Mouse (Mus musculus) midbrain, embryonic 11.5 days (tissue): ENCODE measurements around the gene Mbnl1. TPM values are rescaled to one million over a fixed set of nuclear protein-coding genes. Genes with fewer than 3 reads are reported as not detected.

Experiments used
- ATAC-seq: fragments of 200-750 bp; cut with Nextera tagmentation; 2 replicates; pipeline ENCODE4 v1.8.0; 2017; ENCODE audit warnings: moderate TSS enrichment, moderate library complexity; ENCODE audit not compliant: low FRiP score
- DNase-seq: peaks from one replicate; pipeline ENCODE4 v3.0.0; 2015; ENCODE audit warnings: low spot score; ENCODE audit errors: missing footprints
- H3K27ac ChIP-seq: fragments of 300-500 bp; sonication (generic); 2 replicates; pipeline ENCODE4 v1.5.1; 2014; ENCODE audit warnings: low read depth, low read length
- H3K27me3 ChIP-seq: fragments of 300-500 bp; sonication (generic); 2 replicates; pipeline ENCODE4 v1.6.1; 2014; ENCODE audit warnings: mild to moderate bottlenecking, low read length, moderate library complexity, mixed read lengths; ENCODE audit not compliant: control insufficient read depth, insufficient read depth
- H3K36me3 ChIP-seq: fragments of 300-500 bp; sonication (generic); 2 replicates; pipeline ENCODE4 v1.6.1; 2014; ENCODE audit warnings: mild to moderate bottlenecking, low read length, moderate library complexity, mixed read lengths; ENCODE audit not compliant: control insufficient read depth, insufficient read depth
- H3K4me1 ChIP-seq: fragments of 300-500 bp; sonication (generic); 2 replicates; pipeline ENCODE4 v1.6.1; 2014; ENCODE audit warnings: low read length; ENCODE audit not compliant: control insufficient read depth, insufficient read depth
- H3K4me2 ChIP-seq: fragments of 300-500 bp; sonication (generic); 2 replicates; pipeline ENCODE4 v1.6.1; 2014; ENCODE audit warnings: mild to moderate bottlenecking, moderate library complexity
- H3K4me3 ChIP-seq: fragments of 300-500 bp; sonication (generic); 2 replicates; pipeline ENCODE4 v1.5.1; 2014; ENCODE audit warnings: low read depth, low read length
- H3K9ac ChIP-seq: fragments of 300-500 bp; sonication (generic); 2 replicates; pipeline ENCODE4 v1.6.1; 2014; ENCODE audit warnings: low read length
- H3K9me3 ChIP-seq: fragments of 300-500 bp; sonication (generic); 2 replicates; pipeline ENCODE4 v1.6.1; 2016; ENCODE audit warnings: low read length; ENCODE audit not compliant: control insufficient read depth
- WGBS: fragments of 180-500 bp; shearing (Covaris S2); extraction: QIAGEN DNeasy Blood & Tissue Kit; methylation state at CpG from one replicate; pipeline ENCODE4 v1.1.7; 2014; 5-methylcytosine and 5-hydroxymethylcytosine counted together
- polyA plus RNA-seq: library from polyadenylated mRNA; unstranded; fragments of >200 nt; fragmentation: Nextera tagmentation; extraction: Ambion mirVana; gene quantifications from 2 replicates; pipeline ENCODE4 v1.2.1, GENCODE M21; 2014

Gene Mbnl1
- polyA plus RNA-seq, 1 experiment from 2014 or later: 36.2 TPM

- H3K4me1 ChIP-seq: 0 out of 2 replicates have a peak, but pooled peaks cover 2% of the 10 kb centered on the region
- WGBS: 89% methylated on average over 2 of the region's 2 CpGs
- ATAC-seq: no peak
These were observed 35.3 kb downstream of the Mbnl1 start for GRCm38 (mm10) chr3:60507979-60508378.

GRCm38 (mm10) chr3:60511197-60511596, 38.6 kb downstream of the Mbnl1 start:
- no peak overlapping the region for H3K27ac ChIP-seq
- H3K9ac ChIP-seq: no peak overlapping the region
- no peak overlapping the region for H3K4me3 ChIP-seq
- no peaks in the 10 kb centered on the region for H3K9me3 ChIP-seq
- H3K27me3 ChIP-seq: 0 out of 2 replicates have a peak, but pooled peaks cover 2% of the 10 kb centered on the region
- WGBS: 91% methylated on average over 3 of the region's 3 CpGs
- DNase-seq (no peak), ATAC-seq (no peak)
- no peaks in the 10 kb centered on the region for H3K36me3 ChIP-seq
- no peak overlapping the region for H3K4me2 ChIP-seq
- peaks cover 2% of the 10 kb centered on the region; the same call in 1 of the 2 replicates for H3K4me1 ChIP-seq

More at GRCm38 (mm10) chr3:60507979-60508378, 35.3 kb downstream of the Mbnl1 start:
- Histone ChIP-seq H3K9ac (no peak overlapping the region), H3K27ac (no peak overlapping the region), H3K4me2 (no peak overlapping the region), H3K27me3 (no peaks in the 10 kb centered on the region), H3K9me3 (no peaks in the 10 kb centered on the region), H3K4me3 (no peak overlapping the region), H3K36me3 (no peaks in the 10 kb centered on the region)
- peak; percentile 57 for DNase-seq

DNA sequence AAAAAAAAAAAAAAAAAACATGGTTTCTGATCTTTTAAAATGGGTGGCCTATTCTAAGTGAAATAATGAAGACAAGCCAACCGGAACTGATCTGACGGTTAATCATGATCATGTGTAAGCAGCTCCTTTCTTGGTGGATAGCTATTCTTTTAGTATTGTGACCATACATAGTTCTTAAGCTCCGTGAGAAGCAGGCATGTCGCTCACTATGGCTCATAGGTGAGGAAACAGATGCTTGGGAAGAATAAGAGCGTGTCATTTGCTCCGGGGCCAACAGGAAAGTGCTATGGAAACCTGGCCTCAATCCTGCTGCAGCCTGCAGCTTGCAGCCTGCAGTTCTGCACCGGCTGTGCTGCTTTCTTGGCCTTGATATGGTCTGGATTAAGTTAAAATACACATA, 40.7 kb downstream of the Mbnl1 start:
- no peaks in the 10 kb centered on the region for H3K9me3 ChIP-seq
- no peak overlapping the region for H3K27ac ChIP-seq
- H3K27me3 ChIP-seq: 0 out of 2 replicates have a peak, but pooled peaks cover 2% of the 10 kb centered on the region
- H3K36me3 ChIP-seq: no peaks in the 10 kb centered on the region
- no peak overlapping the region for H3K9ac ChIP-seq
- H3K4me2 ChIP-seq: no peak overlapping the region
- ATAC-seq (peak; percentile 65), DNase-seq (no peak)
- peaks cover 2% of the 10 kb centered on the region; the same call in 1 of the 2 replicates for H3K4me1 ChIP-seq
- WGBS: 32% methylated on average over 7 of the region's 7 CpGs
- H3K4me3 ChIP-seq: no peak overlapping the region

- no peak overlapping the region for H3K4me2 ChIP-seq
- H3K27ac ChIP-seq: no peak overlapping the region
These were observed 41.1 kb downstream of the Mbnl1 start for GRCm38 (mm10) chr3:60513746-60514145.

GRCm38 (mm10) chr3:60515430-60515829, 42.8 kb downstream of the Mbnl1 start:
- no peak overlapping the region for H3K27ac ChIP-seq
- ATAC-seq: no peak

More at GRCm38 (mm10) chr3:60513746-60514145, 41.1 kb downstream of the Mbnl1 start:
- ATAC-seq (peak; percentile 27; the same call in 1 of the 2 replicates), DNase-seq (no peak)
- H3K9ac ChIP-seq: no peak overlapping the region
- WGBS: 85% methylated on average over 2 of the region's 2 CpGs
- peaks cover 2% of the 10 kb centered on the region; the same call in 1 of the 2 replicates for H3K4me1 ChIP-seq
- no peaks in the 10 kb centered on the region for H3K36me3 ChIP-seq
- 0 out of 2 replicates have a peak, but pooled peaks cover 2% of the 10 kb centered on the region for H3K27me3 ChIP-seq
- H3K4me3 ChIP-seq: no peak overlapping the region
- no peaks in the 10 kb centered on the region for H3K9me3 ChIP-seq

GRCm38 (mm10) chr3:60516054-60516674, 43.5 kb downstream of the Mbnl1 start:
- 38% methylated on average over 12 of the region's 12 CpGs for WGBS
- no peaks in the 10 kb centered on the region for H3K36me3 ChIP-seq
- DNase-seq: peak; percentile 85
- H3K4me1 ChIP-seq: peaks cover 2% of the 10 kb centered on the region; the same call in 1 of the 2 replicates
- H3K4me2 ChIP-seq: no peak overlapping the region
- no peak overlapping the region for H3K9ac ChIP-seq
- 0 out of 2 replicates have a peak, but pooled peaks cover 2% of the 10 kb centered on the region for H3K27me3 ChIP-seq
- no peak overlapping the region for H3K4me3 ChIP-seq
- H3K9me3 ChIP-seq: no peaks in the 10 kb centered on the region
- ATAC-seq: no peak
- no peak overlapping the region for H3K27ac ChIP-seq

More at GRCm38 (mm10) chr3:60515430-60515829, 42.8 kb downstream of the Mbnl1 start:
- no peak overlapping the region for H3K4me2 ChIP-seq
- H3K27me3 ChIP-seq: 0 out of 2 replicates have a peak, but pooled peaks cover 2% of the 10 kb centered on the region
- H3K36me3 ChIP-seq: no peaks in the 10 kb centered on the region
- no peak for DNase-seq
- no peak overlapping the region for H3K4me3 ChIP-seq
- H3K4me1 ChIP-seq: peaks cover 2% of the 10 kb centered on the region; the same call in 1 of the 2 replicates
- no peak overlapping the region for H3K9ac ChIP-seq
- H3K9me3 ChIP-seq: no peaks in the 10 kb centered on the region

GRCm38 (mm10) chr3:60517234-60517787, 44.7 kb downstream of the Mbnl1 start:
- DNase-seq (no peak), ATAC-seq (no peak)
- H3K4me3 ChIP-seq: no peak overlapping the region
- no peak overlapping the region for H3K4me2 ChIP-seq
- no peaks in the 10 kb centered on the region for H3K36me3 ChIP-seq
- H3K9ac ChIP-seq: no peak overlapping the region
- 74% methylated on average over 3 of the region's 3 CpGs for WGBS
- H3K27ac ChIP-seq: no peak overlapping the region
- H3K9me3 ChIP-seq: no peaks in the 10 kb centered on the region
- H3K4me1 ChIP-seq: peaks cover 2% of the 10 kb centered on the region; the same call in 1 of the 2 replicates
- H3K27me3 ChIP-seq: 0 out of 2 replicates have a peak, but pooled peaks cover 2% of the 10 kb centered on the region

GRCm38 (mm10) chr3:60519337-60519736, 46.7 kb downstream of the Mbnl1 start:
- Histone ChIP-seq H3K36me3 (no peaks in the 10 kb centered on the region), H3K4me3 (no peak overlapping the region), H3K27me3 (0 out of 2 replicates have a peak, but pooled peaks cover 2% of the 10 kb centered on the region), H3K9me3 (no peaks in the 10 kb centered on the region), H3K9ac (no peak overlapping the region), H3K4me2 (no peak overlapping the region), H3K4me1 (no peaks in the 10 kb centered on the region), H3K27ac (no peak overlapping the region)
- ATAC-seq (no peak), DNase-seq (no peak)
- 93% methylated on average over 3 of the region's 3 CpGs for WGBS

GRCm38 (mm10) chr3:60524127-60524526, 51.5 kb downstream of the Mbnl1 start:
- peaks cover 7% of the 10 kb centered on the region; the same call in 1 of the 2 replicates for H3K4me1 ChIP-seq
- no peaks in the 10 kb centered on the region for H3K9me3 ChIP-seq
- no peak overlapping the region for H3K4me2 ChIP-seq
- 90% methylated on average over 1 of the region's 1 CpGs for WGBS
- H3K9ac ChIP-seq: no peak overlapping the region
- H3K27me3 ChIP-seq: no peaks in the 10 kb centered on the region
- no peak overlapping the region for H3K4me3 ChIP-seq
- DNase-seq (no peak), ATAC-seq (no peak)
- H3K27ac ChIP-seq: no peak overlapping the region
- H3K36me3 ChIP-seq: no peaks in the 10 kb centered on the region
